Comparison of ENCODE assay signal across 21 mouse cellular contexts in genomic region chr15:78681781-78682180, GRCm38 (mm10). TPM values are rescaled to one million over a fixed set of nuclear protein-coding genes. Genes with fewer than 3 reads are reported as not detected.
A peak's percentile ranks its signal among the peaks of the same experiment; 100 is the strongest.
DNase-seq lines count a peak whose midpoint lies in the region; ATAC-seq lines count a peak whose summit lies in the region.
"Had no signal": no experiment of that assay in that cellular context is flagged by ENCODE, and none has a peak within 500 bp of the region (broad histone marks: within the 10 kb centered on the region; RNA-seq: fewer than 3 reads in every experiment).

No protein-coding gene starts in this region.

- no peaks in the 10 kb centered on the region for H3K36me3 ChIP-seq in forebrain, embryonic 16.5 days (ENCODE audit: control insufficient read depth, insufficient read depth)
- H3K36me3 ChIP-seq in forebrain, embryonic 11.5 days (ENCODE audit: control insufficient read depth, insufficient read depth, low read length), result no peaks in the 10 kb centered on the region
- H3K36me3 ChIP-seq in midbrain, embryonic 10.5 days, result no peaks in the 10 kb centered on the region
- H3K36me3 ChIP-seq in midbrain, embryonic 11.5 days (ENCODE audit: control insufficient read depth, insufficient read depth, low read length), result no peaks in the 10 kb centered on the region
- no peaks in the 10 kb centered on the region for H3K36me3 ChIP-seq in embryonic facial prominence, embryonic 10.5 days (replicated peaks)
- H3K36me3 ChIP-seq in midbrain, embryonic 14.5 days (ENCODE audit: control insufficient read depth, insufficient read depth, low read length), result no peaks in the 10 kb centered on the region
- H3K36me3 ChIP-seq: embryonic facial prominence, embryonic 15.5 days; heart, embryonic 15.5 days; limb, embryonic 13.5 days; stomach, embryonic 15.5 days had no signal

- H3K27me3 ChIP-seq in forebrain, embryonic 16.5 days (replicated peaks; ENCODE audit: control insufficient read depth, insufficient read depth, low read length), result no peaks in the 10 kb centered on the region
- no peaks in the 10 kb centered on the region for H3K27me3 ChIP-seq in forebrain, embryonic 11.5 days (ENCODE audit: control insufficient read depth, insufficient read depth, low read length)
- H3K27me3 ChIP-seq in midbrain, embryonic 10.5 days (ENCODE audit: low read depth, poor library complexity, severe bottlenecking), result peaks cover 66% of the 10 kb centered on the region
- H3K27me3 ChIP-seq in midbrain, embryonic 11.5 days (ENCODE audit: control insufficient read depth, insufficient read depth, low read length), result no peaks in the 10 kb centered on the region
- H3K27me3 ChIP-seq in embryonic facial prominence, embryonic 10.5 days (replicated peaks; ENCODE audit: low read depth, poor library complexity, severe bottlenecking), result peaks cover 81% of the 10 kb centered on the region
- no peaks in the 10 kb centered on the region for H3K27me3 ChIP-seq in midbrain, embryonic 14.5 days (ENCODE audit: control insufficient read depth, insufficient read depth, low read length)
- H3K27me3 ChIP-seq: stomach, embryonic 15.5 days had no signal

- no peak overlapping the region for H3K4me3 ChIP-seq in forebrain, embryonic 16.5 days (replicated peaks; ENCODE audit: low read length)
- H3K4me3 ChIP-seq in forebrain, embryonic 11.5 days (ENCODE audit: low read depth, low read length), result no peak overlapping the region
- H3K4me3 ChIP-seq in midbrain, embryonic 10.5 days, result no peak overlapping the region
- H3K4me3 ChIP-seq in midbrain, embryonic 11.5 days (ENCODE audit: low read depth, low read length), result no peak overlapping the region
- no peak overlapping the region for H3K4me3 ChIP-seq in embryonic facial prominence, embryonic 10.5 days
- H3K4me3 ChIP-seq in midbrain, embryonic 14.5 days (replicated peaks; ENCODE audit: low read depth, low read length), result no peak overlapping the region
- H3K4me3 ChIP-seq: embryonic facial prominence, embryonic 15.5 days; gastrocnemius, adult 2 months; heart, adult 2 months; heart, embryonic 15.5 days; limb, embryonic 13.5 days; myocyte; stomach, embryonic 15.5 days had no signal

- ATAC-seq in forebrain, embryonic 16.5 days, result no peak
- no peak for ATAC-seq in forebrain, embryonic 11.5 days (replicated peaks; ENCODE audit: low FRiP score)
- no peak for ATAC-seq in midbrain, embryonic 11.5 days (ENCODE audit: low FRiP score)
- ATAC-seq in midbrain, embryonic 14.5 days (ENCODE audit: low FRiP score, low TSS enrichment), result no peak

- H3K4me2 ChIP-seq in forebrain, embryonic 16.5 days (ENCODE audit: low read length), result no peak overlapping the region
- no peak overlapping the region for H3K4me2 ChIP-seq in forebrain, embryonic 11.5 days (ENCODE audit: low read depth, low read length, severe bottlenecking)
- H3K4me2 ChIP-seq in midbrain, embryonic 11.5 days, result no peak overlapping the region
- no peak overlapping the region for H3K4me2 ChIP-seq in midbrain, embryonic 14.5 days (ENCODE audit: low read length)
- H3K4me2 ChIP-seq: embryonic facial prominence, embryonic 15.5 days; heart, embryonic 15.5 days; limb, embryonic 13.5 days; stomach, embryonic 15.5 days had no signal

- no peaks in the 10 kb centered on the region for H3K9me3 ChIP-seq in forebrain, embryonic 16.5 days (ENCODE audit: control insufficient read depth, low read length)
- H3K9me3 ChIP-seq in forebrain, embryonic 11.5 days (ENCODE audit: control insufficient read depth, low read length), result no peaks in the 10 kb centered on the region
- no peaks in the 10 kb centered on the region for H3K9me3 ChIP-seq in midbrain, embryonic 10.5 days (replicated peaks)
- H3K9me3 ChIP-seq in midbrain, embryonic 11.5 days (ENCODE audit: control insufficient read depth, low read length), result no peaks in the 10 kb centered on the region
- no peaks in the 10 kb centered on the region for H3K9me3 ChIP-seq in embryonic facial prominence, embryonic 10.5 days
- H3K9me3 ChIP-seq in midbrain, embryonic 14.5 days (ENCODE audit: control insufficient read depth, low read length), result no peaks in the 10 kb centered on the region
- H3K9me3 ChIP-seq: embryonic facial prominence, embryonic 15.5 days; heart, embryonic 15.5 days; limb, embryonic 13.5 days; stomach, embryonic 15.5 days had no signal

- no peak for DNase-seq in forebrain, embryonic 11.5 days (ENCODE audit: low spot score)
- no peak for DNase-seq in midbrain, embryonic 10.5 days (ENCODE audit: low spot score)
- DNase-seq in midbrain, embryonic 11.5 days (ENCODE audit: low spot score, missing footprints), result no peak
- DNase-seq in embryonic facial prominence, embryonic 10.5 days (ENCODE audit: low spot score), result no peak
- DNase-seq in midbrain, embryonic 14.5 days, result no peak
- DNase-seq in spleen, postnatal 36 days (ENCODE audit: low spot score in 2 of 2), result no peak
- no peak for DNase-seq in cerebellum, postnatal 4 days (ENCODE audit: low spot score in 2 of 2)
- DNase-seq: adrenal gland, postnatal 36 days; cerebellum, adult 8-10 months; heart, adult 2 months; kidney, adult 18-20 months; spleen, adult 18-20 months had no signal

- peaks cover 34% of the 10 kb centered on the region for H3K4me1 ChIP-seq in forebrain, embryonic 16.5 days (replicated peaks; ENCODE audit: control insufficient read depth, insufficient read depth, low read length)
- peaks cover 16% of the 10 kb centered on the region for H3K4me1 ChIP-seq in forebrain, embryonic 11.5 days (replicated peaks; ENCODE audit: control insufficient read depth, insufficient read depth, low read length)
- peaks cover 78% of the 10 kb centered on the region for H3K4me1 ChIP-seq in midbrain, embryonic 10.5 days
- H3K4me1 ChIP-seq in midbrain, embryonic 11.5 days (ENCODE audit: control insufficient read depth, insufficient read depth, low read length), result peaks cover 28% of the 10 kb centered on the region
- H3K4me1 ChIP-seq in embryonic facial prominence, embryonic 10.5 days, result peaks cover 66% of the 10 kb centered on the region
- H3K4me1 ChIP-seq in midbrain, embryonic 14.5 days (ENCODE audit: control insufficient read depth, insufficient read depth, low read length), result peaks cover 43% of the 10 kb centered on the region

- H3K27ac ChIP-seq in forebrain, embryonic 16.5 days (ENCODE audit: low read length), result peak overlapping the region; percentile 38; the same call in 1 of the 2 replicates
- no peak overlapping the region for H3K27ac ChIP-seq in forebrain, embryonic 11.5 days (ENCODE audit: low read depth, low read length)
- peak overlapping the region; percentile 78 for H3K27ac ChIP-seq in midbrain, embryonic 10.5 days (replicated peaks)
- H3K27ac ChIP-seq in midbrain, embryonic 11.5 days (ENCODE audit: low read depth, low read length), result no peak overlapping the region
- peak overlapping the region; percentile 37; the same call in 1 of the 2 replicates for H3K27ac ChIP-seq in embryonic facial prominence, embryonic 10.5 days (replicated peaks)
- no peak overlapping the region; the same call in 1 of the 2 replicates for H3K27ac ChIP-seq in midbrain, embryonic 14.5 days (replicated peaks; ENCODE audit: low read depth, low read length)
- H3K27ac ChIP-seq: embryonic facial prominence, embryonic 15.5 days; gastrocnemius, adult 2 months; heart, adult 2 months; heart, embryonic 15.5 days; limb, embryonic 13.5 days; liver, embryonic 14.5 days; stomach, embryonic 15.5 days had no signal

- 79% methylated on average over 8 of the region's 8 CpGs for WGBS in forebrain, embryonic 16.5 days
- 78% methylated on average over 8 of the region's 8 CpGs for WGBS in forebrain, embryonic 11.5 days
- 75% methylated on average over 8 of the region's 8 CpGs for WGBS in midbrain, embryonic 10.5 days
- WGBS in midbrain, embryonic 11.5 days, result 75% methylated on average over 8 of the region's 8 CpGs
- WGBS in embryonic facial prominence, embryonic 10.5 days, result 62% methylated on average over 8 of the region's 8 CpGs
- WGBS in midbrain, embryonic 14.5 days, result 51% methylated on average over 8 of the region's 8 CpGs

- peak overlapping the region; percentile 26; the same call in 1 of the 2 replicates for H3K9ac ChIP-seq in forebrain, embryonic 16.5 days (replicated peaks; ENCODE audit: low read depth, low read length)
- no peak overlapping the region for H3K9ac ChIP-seq in forebrain, embryonic 11.5 days (ENCODE audit: low read length)
- H3K9ac ChIP-seq in midbrain, embryonic 11.5 days (ENCODE audit: low read length), result no peak overlapping the region
- H3K9ac ChIP-seq in midbrain, embryonic 14.5 days (replicated peaks; ENCODE audit: low read length), result 0 out of 2 replicates have a peak overlapping the region, but pooled peaks have one; percentile 20
- H3K9ac ChIP-seq: embryonic facial prominence, embryonic 15.5 days; heart, embryonic 15.5 days; liver, embryonic 14.5 days; stomach, embryonic 15.5 days had no signal

RNA-seq across cellular contexts. Expression of gene Elfn2, which starts 36.8 kb away (rescaled TPM):
- polyA plus RNA-seq in forebrain, embryonic 16.5 days (2015; fragmentation: Nextera tagmentation; extraction: Ambion mirVana), result 6.4 and 8.2 TPM in 2 replicates
- 0.08 and 0.20 TPM in 2 replicates for polyA plus RNA-seq in forebrain, embryonic 11.5 days (2014; fragmentation: Nextera tagmentation; extraction: Ambion mirVana)
- 0.23 and 0.26 TPM in 2 replicates for polyA plus RNA-seq in midbrain, embryonic 10.5 days (2016; fragmentation: Nextera tagmentation; extraction: Ambion mirVana)
- polyA plus RNA-seq in midbrain, embryonic 11.5 days (2014; fragmentation: Nextera tagmentation; extraction: Ambion mirVana), result 0.18 TPM in 2 replicates
- 0.05 and 0.16 TPM in 2 replicates for polyA plus RNA-seq in embryonic facial prominence, embryonic 10.5 days (2016; fragmentation: Nextera tagmentation; extraction: Ambion mirVana)
- polyA plus RNA-seq in midbrain, embryonic 14.5 days (2014; fragmentation: Nextera tagmentation; extraction: Ambion mirVana), result 4.0 and 8.1 TPM in 2 replicates
- polyA plus RNA-seq: C2C12; liver, embryonic 14.5 days had no signal

Comparison
In these comparisons a context has a peak if more than half of its experiments do, and no peak if none do; other contexts are left out.
1. H3K27ac ChIP-seq: peak in forebrain, embryonic 16.5 days (single experiment), midbrain, embryonic 10.5 days (single experiment) and embryonic facial prominence, embryonic 10.5 days (single experiment); none in forebrain, embryonic 11.5 days (single experiment), midbrain, embryonic 11.5 days (single experiment) and midbrain, embryonic 14.5 days (single experiment).
2. H3K9ac ChIP-seq: peak in forebrain, embryonic 16.5 days (single experiment) and midbrain, embryonic 14.5 days (single experiment); none in forebrain, embryonic 11.5 days (single experiment) and midbrain, embryonic 11.5 days (single experiment).